Mouse (Mus musculus): ENCODE results near the gene Agbl4.

Gene Agbl4

GRCm38 (mm10) chr4:111498751-111499150 lies 1101.3 kb downstream of the Agbl4 start:
- no peak for DNase-seq (ENCODE audit: low spot score)

- no peak for DNase-seq (ENCODE audit: low spot score)
Observed at GRCm38 (mm10) chr4:111501441-111501840, 1104.0 kb downstream of the Agbl4 start.

GRCm38 (mm10) chr4:111502965-111503727 lies 1105.7 kb downstream of the Agbl4 start:
- no peak for DNase-seq (ENCODE audit: low spot score)

- no peak for DNase-seq (ENCODE audit: low spot score)
Observed at GRCm38 (mm10) chr4:111504952-111505351, 1107.5 kb downstream of the Agbl4 start.

DNA sequence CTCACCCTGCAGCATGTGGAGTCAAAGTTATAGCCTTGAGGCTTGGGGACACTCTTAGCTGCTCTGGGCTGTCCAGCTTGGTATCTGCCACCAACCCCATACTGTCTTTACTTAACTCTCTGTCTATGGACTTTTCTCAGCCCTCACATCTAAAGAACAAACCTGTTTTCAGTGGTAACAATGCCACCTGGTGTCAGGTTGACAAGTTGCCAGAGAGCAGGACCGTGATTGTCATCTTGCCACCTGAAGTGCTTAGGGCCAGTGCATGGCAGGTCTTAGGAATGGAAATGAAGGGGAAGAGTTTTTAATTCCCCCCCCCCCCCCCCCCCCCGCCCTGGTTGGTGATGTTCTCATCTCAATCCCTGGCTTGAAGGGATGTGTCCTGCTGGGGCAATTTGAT lies 1112.7 kb downstream of the Agbl4 start:
- no peak for DNase-seq (ENCODE audit: low spot score)

- DNase-seq (ENCODE audit: low spot score), result no peak
Observed at GRCm38 (mm10) chr4:111513921-111514320, 1116.5 kb downstream of the Agbl4 start.

DNA sequence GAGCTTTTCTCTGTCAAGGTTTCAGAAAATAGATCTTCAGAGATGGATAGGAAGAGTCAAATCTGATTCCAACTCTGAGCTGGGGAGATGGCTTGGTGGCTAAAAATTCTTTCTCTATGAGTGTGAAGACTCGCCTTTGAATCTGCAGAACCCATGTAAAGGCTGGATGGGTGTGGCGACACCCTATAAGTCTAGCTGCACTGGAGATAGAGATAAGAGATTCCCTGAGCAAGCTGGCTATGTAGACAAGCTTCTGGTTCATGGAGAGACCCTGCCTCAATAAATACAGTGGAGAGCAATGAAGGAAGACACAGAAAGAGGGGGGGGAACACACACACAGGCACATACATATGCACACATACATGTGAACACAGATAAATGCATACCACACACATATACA lies 1118.7 kb downstream of the Agbl4 start:
- no peak for DNase-seq (ENCODE audit: low spot score)

- no peak for DNase-seq (ENCODE audit: low spot score)
Observed at GRCm38 (mm10) chr4:111517063-111517792, 1119.8 kb downstream of the Agbl4 start.

- DNase-seq (ENCODE audit: low spot score), result no peak
Observed at GRCm38 (mm10) chr4:111518191-111518590, 1120.7 kb downstream of the Agbl4 start.

GRCm38 (mm10) chr4:111519267-111519666 lies 1121.8 kb downstream of the Agbl4 start:
- no peak for DNase-seq (ENCODE audit: low spot score)

- DNase-seq (ENCODE audit: low spot score), result no peak
Observed at GRCm38 (mm10) chr4:111520006-111520405, 1122.5 kb downstream of the Agbl4 start.

GRCm38 (mm10) chr4:111522974-111523373 lies 1125.5 kb downstream of the Agbl4 start:
- no peak for DNase-seq (ENCODE audit: low spot score)

DNA sequence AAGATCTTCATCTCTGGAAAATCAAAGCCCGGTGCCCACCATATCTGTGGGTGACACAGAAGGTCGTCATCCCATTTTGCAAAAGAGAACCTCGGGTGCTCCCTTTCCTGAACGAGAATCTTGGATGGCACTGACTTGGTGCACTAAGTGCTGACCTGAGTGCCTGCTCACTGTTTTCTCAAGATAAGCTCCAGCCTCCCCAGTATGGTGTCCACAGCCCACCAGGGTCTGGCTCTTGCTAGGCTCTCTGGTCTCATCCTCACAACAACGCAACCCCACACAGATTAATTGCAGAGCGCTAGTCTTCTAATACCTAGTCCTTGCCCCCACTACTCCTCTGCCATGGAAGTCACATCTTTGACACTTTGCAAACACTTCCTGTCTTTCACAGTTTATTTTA lies 1131.5 kb downstream of the Agbl4 start:
- DNase-seq (ENCODE audit: low spot score), result no peak

DNA sequence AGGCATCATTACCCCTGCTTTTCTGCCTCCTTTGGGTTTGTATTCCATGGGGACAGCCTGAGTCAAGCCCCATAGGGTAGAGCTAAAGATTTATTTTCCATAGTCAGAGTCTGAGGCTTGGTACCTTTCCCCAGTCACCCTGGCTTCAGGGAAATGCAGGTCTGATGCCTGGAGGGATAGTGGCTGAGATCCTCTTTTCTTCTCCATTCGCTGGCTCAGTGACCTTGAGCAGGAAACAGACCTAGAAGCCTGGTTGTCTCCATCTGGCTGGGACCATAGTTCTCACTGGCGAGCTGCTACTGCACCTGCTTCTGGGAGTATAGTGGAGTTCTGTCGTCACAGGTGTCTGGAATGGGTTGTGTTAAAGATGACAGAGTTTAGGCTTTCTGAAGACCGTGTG lies 1132.5 kb downstream of the Agbl4 start:
- no peak for DNase-seq (ENCODE audit: low spot score)

DNA sequence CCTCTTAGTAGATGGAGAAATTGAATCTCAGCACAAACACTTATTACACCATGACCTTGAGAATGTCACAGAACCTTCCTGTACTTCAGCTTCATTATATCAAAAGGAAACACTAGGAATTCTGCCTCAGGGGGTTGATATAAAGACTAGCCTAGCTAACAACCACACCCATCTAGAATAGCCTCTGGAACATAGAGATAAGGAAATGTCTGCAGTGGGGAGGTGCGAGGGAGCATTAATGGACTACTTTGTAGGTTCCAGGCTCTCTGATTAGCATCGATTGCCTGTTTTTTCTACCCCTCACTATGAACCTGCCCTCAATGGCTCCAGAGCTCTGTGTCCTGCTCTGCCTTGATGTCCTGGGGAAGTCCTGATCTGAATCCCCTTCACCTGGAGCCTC lies 1133.1 kb downstream of the Agbl4 start:
- no peak for DNase-seq (ENCODE audit: low spot score)

- DNase-seq (ENCODE audit: low spot score), result no peak
Observed at GRCm38 (mm10) chr4:111544684-111545083, 1147.2 kb downstream of the Agbl4 start.

GRCm38 (mm10) chr4:111546009-111546408 lies 1148.5 kb downstream of the Agbl4 start:
- no peak for DNase-seq (ENCODE audit: low spot score)

- no peak for DNase-seq (ENCODE audit: low spot score)
Observed at GRCm38 (mm10) chr4:111555426-111555825, 1158.0 kb downstream of the Agbl4 start.

DNA sequence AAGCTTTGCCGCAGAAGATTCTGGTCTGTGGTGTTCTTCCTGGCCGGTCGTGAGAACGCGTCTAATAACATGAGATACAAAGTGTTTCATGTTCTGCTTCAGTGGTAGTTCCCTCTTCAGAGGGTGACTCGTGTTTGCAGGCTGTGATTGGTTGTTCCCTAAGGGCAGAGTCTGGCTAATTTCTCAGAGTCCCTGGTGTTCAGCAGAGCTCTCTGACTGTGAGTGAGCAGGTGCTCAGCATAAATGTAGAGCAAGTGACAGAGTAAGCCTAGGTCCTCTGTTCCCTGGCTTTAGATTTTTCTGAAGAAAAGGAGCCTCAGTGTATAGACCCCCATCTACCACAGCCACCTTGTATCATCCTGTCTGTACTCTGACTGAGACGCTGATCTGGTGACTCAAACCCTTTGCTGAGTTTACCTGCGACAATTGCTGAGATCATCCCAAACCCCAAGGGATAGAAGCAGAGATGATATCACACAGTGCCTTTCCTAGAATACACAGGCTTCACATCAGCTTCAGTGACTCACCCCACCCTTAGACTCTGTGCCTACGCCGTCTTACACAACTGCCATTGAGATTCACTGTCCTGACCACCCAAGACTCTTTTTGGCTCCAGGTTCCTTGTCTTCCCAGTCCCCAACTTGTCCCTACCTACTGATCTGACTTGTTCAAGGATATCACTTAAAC lies 1179.8 kb downstream of the Agbl4 start:
- DNase-seq (ENCODE audit: low spot score), result no peak

DNA sequence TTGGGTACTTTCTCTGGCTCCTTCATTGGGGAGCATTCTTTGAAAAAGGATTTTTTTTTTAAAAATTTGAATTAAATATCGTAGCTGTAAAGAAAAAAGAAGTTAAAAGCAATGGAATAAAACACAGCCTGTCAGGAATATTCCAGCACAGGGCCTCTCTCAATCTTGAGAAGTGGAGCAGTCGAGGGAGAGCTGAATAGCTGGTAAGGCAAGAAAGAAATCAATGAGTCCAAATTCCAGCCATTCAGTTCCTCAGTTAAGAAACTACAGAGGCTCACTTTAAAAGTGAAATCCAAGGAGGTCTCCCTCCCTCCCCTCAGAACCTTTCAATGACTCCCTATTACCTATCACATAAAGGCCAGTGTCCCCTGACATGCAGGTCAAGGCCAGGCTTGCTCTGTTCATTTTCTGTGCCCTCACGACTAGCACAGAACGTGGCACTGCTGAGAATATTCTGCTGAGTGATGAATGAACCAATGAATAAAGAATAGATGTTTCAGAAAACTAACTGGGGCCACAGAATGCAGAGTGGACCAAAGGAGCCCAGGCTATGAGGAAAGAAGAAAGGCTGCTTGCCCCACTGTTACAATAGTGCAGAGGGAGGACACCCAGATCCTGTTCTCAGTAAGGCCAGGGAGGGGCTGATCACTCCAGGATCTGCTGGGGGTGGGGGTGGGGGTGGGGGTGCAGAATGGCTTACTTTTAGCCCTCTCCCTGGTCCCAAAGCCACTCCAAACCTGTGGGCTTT lies 1181.8 kb downstream of the Agbl4 start:
- DNase-seq (ENCODE audit: low spot score), result no peak

DNA sequence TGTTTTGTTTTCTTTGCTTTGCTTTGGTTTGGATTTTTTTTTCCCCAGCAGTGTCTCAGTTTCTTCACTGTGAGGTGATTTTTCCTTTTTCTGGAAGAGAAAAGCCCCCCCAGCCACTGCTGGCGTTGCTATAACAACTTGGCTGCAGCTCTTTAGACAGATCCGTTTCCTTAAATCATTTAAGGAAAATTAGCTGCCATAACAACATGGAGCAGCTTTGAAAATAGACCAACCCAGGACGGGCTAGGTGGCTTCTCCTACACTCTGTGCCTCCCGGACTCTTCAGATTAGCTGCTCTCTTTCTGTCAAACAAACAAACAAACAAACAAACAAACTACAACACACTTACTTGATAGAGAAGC lies 1182.4 kb downstream of the Agbl4 start:
- no peak for DNase-seq (ENCODE audit: low spot score)

DNA sequence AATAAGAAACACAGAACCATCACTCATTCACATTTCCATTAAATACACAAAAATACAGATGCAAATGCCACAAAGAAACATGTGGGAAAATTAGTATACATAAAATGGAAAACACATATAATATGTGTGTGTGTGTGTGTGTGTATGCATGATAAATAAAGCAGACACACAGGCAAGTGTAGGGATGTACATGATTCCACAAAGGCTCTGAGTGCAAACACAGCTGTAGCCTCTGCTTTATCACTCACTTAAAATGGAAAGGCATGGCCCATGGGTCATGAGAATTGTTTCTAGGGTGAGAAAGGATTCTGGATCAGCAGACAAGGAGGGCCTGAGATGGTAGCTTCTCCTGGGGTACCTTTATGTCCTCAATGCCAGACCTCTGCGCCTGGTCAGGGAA lies 1182.8 kb downstream of the Agbl4 start:
- DNase-seq (ENCODE audit: low spot score), result no peak
